Mouse (Mus musculus): ENCODE measurements at regions not wholly inside any gene's neighbourhood (a gene's known extent, or its start where the extent isn't known, plus 50 kb on each side); places are given as distances from the start of the nearest gene placed in this dataset.
"Not testable (repeated sequence)": the region's sequence is repeated elsewhere in the genome, so short reads cannot be mapped to it uniquely, and the experiment has no call there.

DNA sequence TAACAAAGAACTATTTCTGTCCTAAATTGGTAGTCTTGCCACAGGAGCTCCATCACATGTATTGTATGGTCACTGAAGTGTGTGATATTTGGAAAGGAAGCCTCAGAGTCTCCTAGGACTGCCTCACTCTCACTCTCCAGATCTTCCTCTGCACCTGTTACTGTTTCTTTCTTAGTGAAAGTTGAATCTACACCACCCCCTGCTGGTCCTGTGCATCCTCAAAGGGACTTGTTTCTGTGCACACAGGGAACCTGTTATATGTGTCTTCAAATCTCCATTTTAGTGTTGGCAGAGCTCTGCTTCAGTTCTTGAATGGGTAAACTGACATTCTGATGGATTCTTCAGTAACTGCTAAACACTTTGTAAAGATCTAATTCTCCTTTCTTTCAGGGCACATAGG is 276.3 kb upstream of the Zfp386 start:
- DNase-seq (ENCODE audit: low read depth, low spot score) = not testable (repeated sequence)

DNA sequence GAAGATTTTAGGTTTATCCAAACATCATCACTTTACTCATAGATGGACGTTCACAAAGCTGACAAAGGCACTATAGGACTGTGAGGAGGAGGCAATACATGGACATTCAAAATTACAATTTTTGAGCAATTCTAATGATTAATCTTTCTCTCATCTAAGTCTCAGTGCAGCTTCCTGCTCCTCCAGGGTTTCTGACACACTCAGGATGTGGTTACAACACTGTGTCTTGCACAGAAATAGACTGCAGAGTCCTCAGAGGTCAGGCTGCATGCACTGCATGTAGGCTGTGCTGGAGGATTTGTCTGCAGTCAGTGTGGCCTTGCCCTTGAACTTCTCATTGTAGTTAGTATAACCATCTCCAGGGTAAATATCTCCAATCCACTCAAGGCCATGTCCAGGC is 257.2 kb upstream of the Zfp386 start:
- DNase-seq (ENCODE audit: low read depth, low spot score) = not testable (repeated sequence)

DNA sequence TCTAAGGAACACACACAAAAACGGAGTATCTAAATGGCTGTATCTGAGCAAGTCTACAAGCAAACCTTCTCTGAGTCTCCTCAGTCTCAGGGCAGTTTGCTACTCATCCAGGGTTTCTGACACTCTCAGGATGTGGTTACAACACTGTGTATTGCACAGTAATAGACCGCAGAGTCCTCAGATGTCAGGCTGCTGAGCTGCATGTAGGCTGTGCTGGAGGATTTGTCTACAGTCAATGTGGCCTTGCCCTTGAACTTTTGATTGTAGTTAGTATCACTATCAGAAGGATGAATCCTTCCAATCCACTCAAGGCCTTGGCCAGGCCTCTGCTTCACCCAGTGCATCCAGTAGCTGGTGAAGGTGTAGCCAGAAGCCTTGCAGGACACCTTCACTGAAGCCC is 245.0 kb upstream of the Zfp386 start:
- not testable (repeated sequence) for DNase-seq (ENCODE audit: low read depth, low spot score)

DNA sequence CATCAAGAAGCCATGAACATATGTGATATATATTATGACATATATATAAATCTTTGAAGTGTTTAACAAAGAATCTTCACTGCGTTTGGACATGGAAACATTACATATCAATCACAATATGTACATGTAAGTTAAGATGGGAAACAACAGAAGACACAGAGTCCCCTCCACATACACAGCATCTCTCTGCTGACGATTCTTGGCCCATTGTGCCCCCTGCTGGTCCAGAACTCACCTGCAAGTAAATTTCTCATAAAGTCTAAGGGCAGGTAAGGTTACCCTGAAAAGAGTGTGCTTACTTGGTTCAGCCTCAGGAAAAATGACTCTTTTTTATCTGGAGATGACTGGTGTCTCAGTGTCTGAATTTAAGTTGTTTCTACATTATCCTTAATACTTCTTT is 243.8 kb upstream of the Zfp386 start:
- DNase-seq (ENCODE audit: low read depth, low spot score) = not testable (repeated sequence)

DNA sequence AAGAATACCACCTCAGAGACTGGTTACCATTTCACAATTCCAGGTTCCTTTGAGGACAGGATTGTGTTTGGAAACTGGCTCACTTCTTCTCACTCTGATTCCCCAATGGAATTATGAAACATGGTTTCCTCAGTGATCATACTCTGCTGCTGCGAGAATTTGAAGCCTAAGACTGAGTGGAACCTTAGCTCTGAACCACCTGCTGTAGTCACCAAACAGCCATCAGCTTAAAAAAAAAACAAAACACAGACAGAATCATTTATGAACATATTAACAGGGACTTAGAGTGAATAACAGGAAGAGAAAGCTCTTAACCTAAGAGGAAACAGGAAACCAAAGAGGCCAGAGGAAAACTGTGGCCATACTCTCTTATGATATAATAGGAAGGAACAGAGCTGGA is 239.5 kb upstream of the Zfp386 start:
- DNase-seq (ENCODE audit: low read depth, low spot score) = no peak
